Mouse (Mus musculus) hindbrain, embryonic 13.5 days (tissue): ENCODE results near the gene H2-Q6. TPM values are rescaled to one million over a fixed set of nuclear protein-coding genes. Genes with fewer than 3 reads are reported as not detected.
"Not testable (repeated sequence)": the region's sequence is repeated elsewhere in the genome, so short reads cannot be mapped to it uniquely, and the experiment has no call there.

ENCODE experiments used
- ATAC-seq: fragments of 200-750 bp; cut with Nextera tagmentation; 2 replicates; pipeline ENCODE4 v1.8.0; 2017; ENCODE audit warnings: moderate TSS enrichment; ENCODE audit not compliant: low FRiP score
- H3K27ac ChIP-seq: fragments of 300-500 bp; sonication (generic); 2 replicates; pipeline ENCODE4 v1.5.1; 2015; ENCODE audit warnings: inconsistent platforms, mild to moderate bottlenecking, moderate library complexity
- H3K27me3 ChIP-seq: fragments of 300-500 bp; sonication (generic); 2 replicates; pipeline ENCODE4 v1.6.1; 2015; ENCODE audit warnings: mild to moderate bottlenecking, inconsistent platforms
- H3K36me3 ChIP-seq: fragments of 300-500 bp; sonication (generic); 2 replicates; pipeline ENCODE4 v1.6.1; 2015; ENCODE audit warnings: mild to moderate bottlenecking, inconsistent platforms
- H3K4me1 ChIP-seq: fragments of 300-500 bp; sonication (generic); replicated peaks from 2 replicates; pipeline ENCODE4 v1.6.1; 2015; ENCODE audit warnings: inconsistent platforms
- H3K4me2 ChIP-seq: fragments of 300-500 bp; sonication (generic); 2 replicates; pipeline ENCODE4 v1.6.1; 2015; ENCODE audit warnings: inconsistent platforms, mild to moderate bottlenecking, moderate library complexity
- H3K4me3 ChIP-seq: fragments of 300-500 bp; sonication (generic); 2 replicates; pipeline ENCODE4 v1.5.1; 2015; ENCODE audit warnings: mild to moderate bottlenecking, inconsistent platforms
- H3K9ac ChIP-seq: fragments of 300-500 bp; sonication (generic); 2 replicates; pipeline ENCODE4 v1.6.1; 2015; ENCODE audit warnings: mild to moderate bottlenecking, inconsistent platforms
- H3K9me3 ChIP-seq: fragments of 300-500 bp; sonication (generic); 2 replicates; pipeline ENCODE4 v1.6.1; 2016; ENCODE audit warnings: inconsistent platforms
- WGBS: fragments of 180-500 bp; shearing (Covaris S2); methylation state at CpG from one replicate; pipeline ENCODE4 v1.1.7; 2015; 5-methylcytosine and 5-hydroxymethylcytosine counted together
- polyA plus RNA-seq: library from polyadenylated mRNA; unstranded; fragments of >200 nt; fragmentation: Nextera tagmentation; extraction: Ambion mirVana; gene quantifications from 2 replicates; pipeline ENCODE4 v1.2.1, GENCODE M21; 2015

The H2-Q6 gene
- polyA plus RNA-seq, 1 experiment from 2014 or later, result 0.34 TPM

GRCm38 (mm10) chr17:35438885-35439284 is 14.2 kb downstream of the H2-Q6 start, which contains the start of gene H2-Q7:
TSS of gene H2-Q7 (plus strand) at chr17:35439155.
- H3K27ac ChIP-seq, result not testable (repeated sequence)

GRCm38 (mm10) chr17:35439295-35439747 is 14.7 kb downstream of the H2-Q6 start:
- ATAC-seq, result peak; percentile 76
- H3K27me3 ChIP-seq, result peaks cover 25% of the 10 kb centered on the region
- H3K4me1 ChIP-seq, H3K27ac ChIP-seq, H3K36me3 ChIP-seq, H3K9me3 ChIP-seq: not testable (repeated sequence)
- WGBS, result 1% methylated on average over 48 of the region's 48 CpGs
- peak overlapping the region; percentile 47 for H3K4me3 ChIP-seq
- peak overlapping the region; percentile 75 for H3K9ac ChIP-seq
- H3K4me2 ChIP-seq, result peak overlapping the region; percentile 80

More at GRCm38 (mm10) chr17:35438885-35439284, 14.2 kb downstream of the H2-Q6 start, which contains the start of gene H2-Q7:
- Histone ChIP-seq H3K9ac (peak within 1 kb of the TSS; percentile 75), H3K4me3 (peak within 1 kb of the TSS; percentile 47), H3K27me3 (peaks cover 25% of the 10 kb centered on the region), H3K4me2 (peak within 1 kb of the TSS; percentile 80)
- H3K36me3 ChIP-seq, H3K4me1 ChIP-seq, H3K9me3 ChIP-seq: not testable (repeated sequence)
- 3% methylated on average over 18 of the region's 18 CpGs for WGBS
- peak; percentile 90 for ATAC-seq

- H3K9ac ChIP-seq, H3K9me3 ChIP-seq, H3K27ac ChIP-seq, H3K36me3 ChIP-seq, H3K4me2 ChIP-seq, ATAC-seq, H3K4me1 ChIP-seq, H3K4me3 ChIP-seq: not testable (repeated sequence)
- 41% methylated on average over 27 of the region's 27 CpGs for WGBS
- peaks cover 25% of the 10 kb centered on the region for H3K27me3 ChIP-seq
These were observed 15.4 kb downstream of the H2-Q6 start for GRCm38 (mm10) chr17:35439925-35440645.

GRCm38 (mm10) chr17:35442376-35442775 is 17.7 kb downstream of the H2-Q6 start:
- not testable (repeated sequence) for ATAC-seq, H3K4me1 ChIP-seq, H3K9ac ChIP-seq, H3K27ac ChIP-seq, H3K4me3 ChIP-seq, H3K36me3 ChIP-seq, H3K4me2 ChIP-seq, H3K9me3 ChIP-seq
- 95% methylated on average over 2 of the region's 2 CpGs for WGBS
- peaks cover 19% of the 10 kb centered on the region for H3K27me3 ChIP-seq

GRCm38 (mm10) chr17:35444510-35444909 is 19.9 kb downstream of the H2-Q6 start:
- not testable (repeated sequence) for H3K9ac ChIP-seq, H3K27ac ChIP-seq, H3K9me3 ChIP-seq, H3K4me1 ChIP-seq, ATAC-seq, H3K27me3 ChIP-seq, H3K4me3 ChIP-seq, H3K4me2 ChIP-seq, H3K36me3 ChIP-seq
- WGBS, result 87% methylated on average over 2 of the region's 2 CpGs

- not testable (repeated sequence) for H3K4me1 ChIP-seq, H3K27me3 ChIP-seq, H3K9ac ChIP-seq, H3K36me3 ChIP-seq, H3K4me3 ChIP-seq, H3K9me3 ChIP-seq, ATAC-seq, H3K27ac ChIP-seq, H3K4me2 ChIP-seq
- whole genome bisulfite sequencing, result no CpG with 5 or more reads among the region's 1 CpGs
These were observed 33.6 kb downstream of the H2-Q6 start for GRCm38 (mm10) chr17:35458247-35458646.

GRCm38 (mm10) chr17:35460513-35461341 is 36.1 kb downstream of the H2-Q6 start:
- H3K27me3 ChIP-seq, result not testable (repeated sequence)
- no CpG with 5 or more reads among the region's 9 CpGs for WGBS

GRCm38 (mm10) chr17:35465651-35466050 is 41.0 kb downstream of the H2-Q6 start:
- H3K36me3 ChIP-seq, H3K27ac ChIP-seq, H3K4me2 ChIP-seq, H3K9ac ChIP-seq, H3K9me3 ChIP-seq, H3K4me3 ChIP-seq, ATAC-seq: not testable (repeated sequence)
- WGBS, result 5% methylated on average over 8 of the region's 8 CpGs
- peaks cover 11% of the 10 kb centered on the region for H3K4me1 ChIP-seq
- H3K27me3 ChIP-seq, result peaks cover 24% of the 10 kb centered on the region

More at GRCm38 (mm10) chr17:35460513-35461341, 36.1 kb downstream of the H2-Q6 start:
- not testable (repeated sequence) for H3K27ac ChIP-seq, H3K9me3 ChIP-seq, H3K4me3 ChIP-seq, H3K9ac ChIP-seq, H3K4me2 ChIP-seq, H3K4me1 ChIP-seq, H3K36me3 ChIP-seq
- ATAC-seq, result peak; percentile 43; the same call in 1 of the 2 replicates

GRCm38 (mm10) chr17:35468936-35469335 is 44.3 kb downstream of the H2-Q6 start:
- H3K9ac ChIP-seq, ATAC-seq, H3K4me3 ChIP-seq, H3K4me2 ChIP-seq, H3K36me3 ChIP-seq, H3K27ac ChIP-seq, H3K9me3 ChIP-seq: not testable (repeated sequence)
- 52% methylated on average over 3 of the region's 3 CpGs for WGBS
- peaks cover 41% of the 10 kb centered on the region for H3K27me3 ChIP-seq
- peaks cover 12% of the 10 kb centered on the region for H3K4me1 ChIP-seq

- Histone ChIP-seq H3K27me3 (peaks cover 45% of the 10 kb centered on the region), H3K4me1 (peaks cover 12% of the 10 kb centered on the region), H3K4me3 (peak within 1 kb of the TSS; percentile 44), H3K4me2 (peak within 1 kb of the TSS; percentile 71), H3K27ac (no peak within 1 kb of the TSS), H3K9me3 (no peaks in the 10 kb centered on the region), H3K36me3 (no peaks in the 10 kb centered on the region), H3K9ac (peak within 1 kb of the TSS; percentile 66; the same call in 1 of the 2 replicates)
- ATAC-seq, result no peak; the same call in 1 of the 2 replicates
- WGBS, result 1% methylated on average over 79 of the region's 80 CpGs
These were observed 45.4 kb downstream of the H2-Q6 start, which contains the start of gene H2-Q10 for GRCm38 (mm10) chr17:35469842-35470751. TSS of gene H2-Q10 (plus strand) at chr17:35470089.
